22 mouse cellular contexts compared by ENCODE assay signal in genomic region chr10:5343211-5343610, GRCm38 (mm10).
"Had no signal": no experiment of that assay in that cellular context is flagged by ENCODE, and none has a peak within 500 bp of the region (broad histone marks: within the 10 kb centered on the region; RNA-seq: fewer than 3 reads in every experiment).

No protein-coding gene starts in this region.

- ATAC-seq: liver, embryonic 12.5 days; midbrain, embryonic 13.5 days; midbrain, embryonic 16.5 days had no signal

- H3K4me1 ChIP-seq: limb, embryonic 12.5 days; limb, embryonic 15.5 days; liver, embryonic 12.5 days; liver, embryonic 15.5 days; lung, embryonic 15.5 days; megakaryocyte, embryonic 14.5 days; midbrain, embryonic 10.5 days; midbrain, embryonic 13.5 days had no signal

- H3K4me2 ChIP-seq: limb, embryonic 12.5 days; limb, embryonic 15.5 days; liver, embryonic 12.5 days; liver, embryonic 15.5 days; lung, embryonic 15.5 days; midbrain, embryonic 13.5 days had no signal

- H3K9me3 ChIP-seq: limb, embryonic 12.5 days; limb, embryonic 15.5 days; liver, embryonic 12.5 days; liver, embryonic 15.5 days; lung, embryonic 15.5 days; megakaryocyte, embryonic 14.5 days; midbrain, embryonic 10.5 days; midbrain, embryonic 13.5 days had no signal

- H3K27ac ChIP-seq: left cerebral cortex, adult 2 months; limb, embryonic 12.5 days; limb, embryonic 15.5 days; liver, embryonic 12.5 days; liver, embryonic 15.5 days; lung, embryonic 15.5 days; midbrain, embryonic 10.5 days; midbrain, embryonic 13.5 days had no signal

- H3K36me3 ChIP-seq: limb, embryonic 12.5 days; limb, embryonic 15.5 days; liver, embryonic 12.5 days; liver, embryonic 15.5 days; lung, embryonic 15.5 days; midbrain, embryonic 10.5 days; midbrain, embryonic 13.5 days had no signal

- DNase-seq: kidney, postnatal 14 days; kidney, postnatal 4 days; layer of hippocampus, adult 9-11 months; layer of hippocampus, postnatal 36 days; left cerebral cortex, postnatal 4 days; lung, adult 18-20 months; lung, postnatal 10 days; lung, postnatal 36 days; thymus, adult 2 months; thymus, postnatal 14 days; thymus, postnatal 4 days had no signal

- H3K9ac ChIP-seq: limb, embryonic 12.5 days; limb, embryonic 15.5 days; liver, embryonic 12.5 days; liver, embryonic 15.5 days; lung, embryonic 15.5 days; midbrain, embryonic 13.5 days had no signal

- H3K27me3 ChIP-seq: limb, embryonic 12.5 days; limb, embryonic 15.5 days; liver, embryonic 12.5 days; liver, embryonic 15.5 days; lung, embryonic 15.5 days; megakaryocyte, embryonic 14.5 days; midbrain, embryonic 13.5 days had no signal

- H3K4me3 ChIP-seq: left cerebral cortex, adult 2 months; limb, embryonic 12.5 days; limb, embryonic 15.5 days; liver, embryonic 12.5 days; liver, embryonic 15.5 days; lung, embryonic 15.5 days; megakaryocyte, embryonic 14.5 days; midbrain, embryonic 10.5 days; midbrain, embryonic 13.5 days; myocyte had no signal
